7 mouse cellular contexts compared by ENCODE assay signal in genomic region chr19:46929044-46929587, GRCm38 (mm10).
DNase-seq lines count a peak whose midpoint lies in the region; ATAC-seq and TF ChIP-seq lines count a peak whose summit lies in the region.

No protein-coding gene starts in this region.

- TF ChIP-seq CTCF in cortical plate, adult 2 months (IDR thresholded peaks at IDR 0.05; ENCODE audit: extremely low read depth, insufficient read depth, low read length), result no peak

- no peak for TF ChIP-seq POLR2A in cortical plate, adult 2 months (IDR thresholded peaks at IDR 0.05; ENCODE audit: extremely low read depth, insufficient read depth, low read length)

- peaks cover 11% of the 10 kb centered on the region; the same call in 1 of the 2 replicates for H3K4me1 ChIP-seq in cortical plate, adult 2 months (ENCODE audit: control insufficient read depth, insufficient read depth, low read length)
- H3K4me1 ChIP-seq in heart, embryonic 16.5 days (ENCODE audit: control insufficient read depth, insufficient read depth, low read length), result peaks cover 55% of the 10 kb centered on the region
- peaks cover 22% of the 10 kb centered on the region for H3K4me1 ChIP-seq in limb, embryonic 13.5 days

- no peak overlapping the region for H3K4me3 ChIP-seq in cortical plate, adult 2 months (ENCODE audit: insufficient read depth, low read length)
- no peak overlapping the region for H3K4me3 ChIP-seq in heart, embryonic 16.5 days (ENCODE audit: low read length)
- no peak overlapping the region for H3K4me3 ChIP-seq in limb, embryonic 13.5 days

- 0 out of 2 replicates have a peak overlapping the region, but pooled peaks have one; percentile 3 for H3K27ac ChIP-seq in cortical plate, adult 2 months (ENCODE audit: insufficient read depth, low read length)
- H3K27ac ChIP-seq in heart, embryonic 16.5 days (ENCODE audit: low read length), result peak overlapping the region; percentile 85
- peak overlapping the region; percentile 28; the same call in 1 of the 2 replicates for H3K27ac ChIP-seq in limb, embryonic 13.5 days

- no peaks in the 10 kb centered on the region for H3K27me3 ChIP-seq in heart, embryonic 16.5 days (ENCODE audit: control insufficient read depth, insufficient read depth, low read length)
- no peaks in the 10 kb centered on the region for H3K27me3 ChIP-seq in limb, embryonic 13.5 days

- H3K36me3 ChIP-seq in heart, embryonic 16.5 days (ENCODE audit: control insufficient read depth, insufficient read depth), result no peaks in the 10 kb centered on the region
- no peaks in the 10 kb centered on the region for H3K36me3 ChIP-seq in limb, embryonic 13.5 days

- ATAC-seq in heart, embryonic 16.5 days (replicated peaks; ENCODE audit: extremely low read depth, insufficient read depth, low FRiP score), result peak; percentile 61
- peak; percentile 59; the same call in 1 of the 2 replicates for ATAC-seq in limb, embryonic 13.5 days (ENCODE audit: low FRiP score, low read depth)

- H3K9me3 ChIP-seq in heart, embryonic 16.5 days (replicated peaks; ENCODE audit: control insufficient read depth, low read length), result no peaks in the 10 kb centered on the region
- H3K9me3 ChIP-seq in limb, embryonic 13.5 days, result no peaks in the 10 kb centered on the region

- 22% methylated on average over 6 of the region's 6 CpGs for WGBS in heart, embryonic 16.5 days
- WGBS in limb, embryonic 13.5 days, result 32% methylated on average over 6 of the region's 6 CpGs

- H3K9ac ChIP-seq in heart, embryonic 16.5 days (ENCODE audit: low read length), result peak overlapping the region; percentile 30; the same call in 1 of the 2 replicates
- no peak overlapping the region for H3K9ac ChIP-seq in limb, embryonic 13.5 days

- peak overlapping the region; percentile 42 for H3K4me2 ChIP-seq in heart, embryonic 16.5 days (ENCODE audit: low read depth, low read length)
- H3K4me2 ChIP-seq in limb, embryonic 13.5 days (replicated peaks), result peak overlapping the region; percentile 16; the same call in 1 of the 2 replicates

- DNase-seq in urinary bladder, adult 18-20 months (ENCODE audit: low spot score in 2 of 2), result peak; percentile 26 to 70
- DNase-seq in urinary bladder, adult 2 months (ENCODE audit: low spot score), result no peak
- peak; percentile 68 to 71 for DNase-seq in right cerebral cortex, postnatal 10 days (ENCODE audit: low spot score in 2 of 2)
- DNase-seq in cerebellum, adult 8-10 months, result no peak

Comparison
In these comparisons a context has a peak if more than half of its experiments do, and no peak if none do; other contexts are left out.
1. DNase-seq: peak in urinary bladder, adult 18-20 months (2 of 2) and right cerebral cortex, postnatal 10 days (2 of 2); none in urinary bladder, adult 2 months (single experiment) and cerebellum, adult 8-10 months (single experiment).
2. H3K27ac ChIP-seq: peak in every context shown above with its lines; median percentile 85 in heart, embryonic 16.5 days; 28 in limb, embryonic 13.5 days; 3 in cortical plate, adult 2 months.